Mouse (Mus musculus): Measurements from ENCODE around the gene Svip. TPM values are rescaled to one million over a fixed set of nuclear protein-coding genes. Genes with fewer than 3 reads are reported as not detected.

Svip gene
- polyA plus RNA-seq, 1 experiment from 2014 or later: 2.5 TPM

GRCm38 (mm10) chr7:52006296-52006630, 445 bp upstream of the Svip start:
- Histone ChIP-seq H3K9ac (ENCODE audit: low read length) (no peak overlapping the region), H3K27ac (replicated peaks; ENCODE audit: low read depth, low read length) (no peak overlapping the region), H3K27me3 (ENCODE audit: control insufficient read depth, insufficient read depth, low read length) (peaks cover 8% of the 10 kb centered on the region; the same call in 1 of the 2 replicates), H3K4me1 (ENCODE audit: control insufficient read depth, insufficient read depth, low read length) (no peaks in the 10 kb centered on the region), H3K4me3 (ENCODE audit: low read depth, low read length) (peak overlapping the region; percentile 45), H3K36me3 (ENCODE audit: control insufficient read depth, insufficient read depth, low read length) (no peaks in the 10 kb centered on the region), H3K9me3 (ENCODE audit: control insufficient read depth, low read length) (no peaks in the 10 kb centered on the region), H3K4me2 (ENCODE audit: low read depth, severe bottlenecking) (peak overlapping the region; percentile 52)
- DNase-seq (ENCODE audit: low spot score) (no peak), ATAC-seq (ENCODE audit: insufficient number of reproducible peaks, low FRiP score, low TSS enrichment, low read depth) (no peak)
- WGBS: 4% methylated on average over 9 of the region's 9 CpGs

GRCm38 (mm10) chr7:51991020-51991419, 14.8 kb downstream of the Svip start:
- H3K27ac ChIP-seq (replicated peaks; ENCODE audit: low read depth, low read length): no peak overlapping the region
- ATAC-seq (ENCODE audit: insufficient number of reproducible peaks, low FRiP score, low TSS enrichment, low read depth) (no peak), DNase-seq (ENCODE audit: low spot score) (no peak)
- H3K9me3 ChIP-seq (ENCODE audit: control insufficient read depth, low read length): no peaks in the 10 kb centered on the region
- H3K4me2 ChIP-seq (ENCODE audit: low read depth, severe bottlenecking): no peak overlapping the region
- no peak overlapping the region for H3K4me3 ChIP-seq (ENCODE audit: low read depth, low read length)
- no peaks in the 10 kb centered on the region for H3K4me1 ChIP-seq (ENCODE audit: control insufficient read depth, insufficient read depth, low read length)
- H3K36me3 ChIP-seq (ENCODE audit: control insufficient read depth, insufficient read depth, low read length): no peaks in the 10 kb centered on the region
- no peak overlapping the region for H3K9ac ChIP-seq (ENCODE audit: low read length)
- H3K27me3 ChIP-seq (ENCODE audit: control insufficient read depth, insufficient read depth, low read length): no peaks in the 10 kb centered on the region
- WGBS: 75% methylated on average over 3 of the region's 3 CpGs

- no peak for ATAC-seq (ENCODE audit: insufficient number of reproducible peaks, low FRiP score, low TSS enrichment, low read depth)
- H3K4me3 ChIP-seq (ENCODE audit: low read depth, low read length): no peak overlapping the region
- DNase-seq (ENCODE audit: low spot score): no peak
- WGBS: 64% methylated on average over 6 of the region's 6 CpGs
- no peak overlapping the region for H3K27ac ChIP-seq (replicated peaks; ENCODE audit: low read depth, low read length)
- H3K4me1 ChIP-seq (ENCODE audit: control insufficient read depth, insufficient read depth, low read length): no peaks in the 10 kb centered on the region
- H3K9me3 ChIP-seq (ENCODE audit: control insufficient read depth, low read length): no peaks in the 10 kb centered on the region
- H3K9ac ChIP-seq (ENCODE audit: low read length): no peak overlapping the region
- no peaks in the 10 kb centered on the region for H3K27me3 ChIP-seq (ENCODE audit: control insufficient read depth, insufficient read depth, low read length)
- H3K36me3 ChIP-seq (ENCODE audit: control insufficient read depth, insufficient read depth, low read length): no peaks in the 10 kb centered on the region
- H3K4me2 ChIP-seq (ENCODE audit: low read depth, severe bottlenecking): no peak overlapping the region
Observed at GRCm38 (mm10) chr7:51986909-51987308, 18.9 kb downstream of the Svip start.

- H3K36me3 ChIP-seq (ENCODE audit: control insufficient read depth, insufficient read depth, low read length): no peaks in the 10 kb centered on the region
- H3K4me1 ChIP-seq (ENCODE audit: control insufficient read depth, insufficient read depth, low read length): no peaks in the 10 kb centered on the region
- no peak overlapping the region for H3K4me2 ChIP-seq (ENCODE audit: low read depth, severe bottlenecking)
- no peak overlapping the region for H3K4me3 ChIP-seq (ENCODE audit: low read depth, low read length)
- ATAC-seq (ENCODE audit: insufficient number of reproducible peaks, low FRiP score, low TSS enrichment, low read depth): no peak
- H3K9me3 ChIP-seq (ENCODE audit: control insufficient read depth, low read length): no peaks in the 10 kb centered on the region
- no peak for DNase-seq (ENCODE audit: low spot score)
- no peak overlapping the region for H3K27ac ChIP-seq (replicated peaks; ENCODE audit: low read depth, low read length)
- H3K9ac ChIP-seq (ENCODE audit: low read length): no peak overlapping the region
- 89% methylated on average over 6 of the region's 6 CpGs for WGBS
- H3K27me3 ChIP-seq (ENCODE audit: control insufficient read depth, insufficient read depth, low read length): no peaks in the 10 kb centered on the region
Observed at GRCm38 (mm10) chr7:51985763-51986162, 20.1 kb downstream of the Svip start.

GRCm38 (mm10) chr7:51982303-51982702, 23.5 kb downstream of the Svip start:
- H3K4me2 ChIP-seq (ENCODE audit: low read depth, severe bottlenecking): no peak overlapping the region
- no peaks in the 10 kb centered on the region for H3K4me1 ChIP-seq (ENCODE audit: control insufficient read depth, insufficient read depth, low read length)
- no peak overlapping the region for H3K27ac ChIP-seq (replicated peaks; ENCODE audit: low read depth, low read length)
- H3K9me3 ChIP-seq (ENCODE audit: control insufficient read depth, low read length): no peaks in the 10 kb centered on the region
- no peaks in the 10 kb centered on the region for H3K36me3 ChIP-seq (ENCODE audit: control insufficient read depth, insufficient read depth, low read length)
- ATAC-seq (ENCODE audit: insufficient number of reproducible peaks, low FRiP score, low TSS enrichment, low read depth) (no peak), DNase-seq (ENCODE audit: low spot score) (no peak)
- no peak overlapping the region for H3K4me3 ChIP-seq (ENCODE audit: low read depth, low read length)
- H3K27me3 ChIP-seq (ENCODE audit: control insufficient read depth, insufficient read depth, low read length): no peaks in the 10 kb centered on the region
- H3K9ac ChIP-seq (ENCODE audit: low read length): no peak overlapping the region
- WGBS: 26% methylated on average over 1 of the region's 1 CpGs

GRCm38 (mm10) chr7:51979271-51979670, 26.5 kb downstream of the Svip start:
- ATAC-seq (ENCODE audit: insufficient number of reproducible peaks, low FRiP score, low TSS enrichment, low read depth): no peak
- no peak for DNase-seq (ENCODE audit: low spot score)

GRCm38 (mm10) chr7:51975181-51975580, 30.6 kb downstream of the Svip start:
- Histone ChIP-seq H3K4me2 (ENCODE audit: low read depth, severe bottlenecking) (no peak overlapping the region), H3K36me3 (ENCODE audit: control insufficient read depth, insufficient read depth, low read length) (no peaks in the 10 kb centered on the region), H3K4me1 (ENCODE audit: control insufficient read depth, insufficient read depth, low read length) (no peaks in the 10 kb centered on the region), H3K4me3 (ENCODE audit: low read depth, low read length) (no peak overlapping the region), H3K27ac (replicated peaks; ENCODE audit: low read depth, low read length) (no peak overlapping the region), H3K9ac (ENCODE audit: low read length) (no peak overlapping the region), H3K27me3 (ENCODE audit: control insufficient read depth, insufficient read depth, low read length) (no peaks in the 10 kb centered on the region), H3K9me3 (ENCODE audit: control insufficient read depth, low read length) (no peaks in the 10 kb centered on the region)
- DNase-seq (ENCODE audit: low spot score): no peak
- WGBS: 80% methylated on average over 6 of the region's 6 CpGs
- no peak for ATAC-seq (ENCODE audit: insufficient number of reproducible peaks, low FRiP score, low TSS enrichment, low read depth)

More at GRCm38 (mm10) chr7:51979271-51979670, 26.5 kb downstream of the Svip start:
- H3K27ac ChIP-seq (replicated peaks; ENCODE audit: low read depth, low read length): no peak overlapping the region
- no peak overlapping the region for H3K9ac ChIP-seq (ENCODE audit: low read length)
- H3K4me3 ChIP-seq (ENCODE audit: low read depth, low read length): no peak overlapping the region
- H3K4me2 ChIP-seq (ENCODE audit: low read depth, severe bottlenecking): no peak overlapping the region
- 39% methylated on average over 5 of the region's 5 CpGs for WGBS
- no peaks in the 10 kb centered on the region for H3K9me3 ChIP-seq (ENCODE audit: control insufficient read depth, low read length)
- H3K27me3 ChIP-seq (ENCODE audit: control insufficient read depth, insufficient read depth, low read length): no peaks in the 10 kb centered on the region
- no peaks in the 10 kb centered on the region for H3K36me3 ChIP-seq (ENCODE audit: control insufficient read depth, insufficient read depth, low read length)
- H3K4me1 ChIP-seq (ENCODE audit: control insufficient read depth, insufficient read depth, low read length): no peaks in the 10 kb centered on the region

GRCm38 (mm10) chr7:51973526-51973925, 32.3 kb downstream of the Svip start:
- no peaks in the 10 kb centered on the region for H3K36me3 ChIP-seq (ENCODE audit: control insufficient read depth, insufficient read depth, low read length)
- H3K27me3 ChIP-seq (ENCODE audit: control insufficient read depth, insufficient read depth, low read length): no peaks in the 10 kb centered on the region
- H3K27ac ChIP-seq (replicated peaks; ENCODE audit: low read depth, low read length): no peak overlapping the region
- ATAC-seq (ENCODE audit: insufficient number of reproducible peaks, low FRiP score, low TSS enrichment, low read depth) (no peak), DNase-seq (ENCODE audit: low spot score) (no peak)
- no peaks in the 10 kb centered on the region for H3K9me3 ChIP-seq (ENCODE audit: control insufficient read depth, low read length)
- 80% methylated on average over 2 of the region's 2 CpGs for WGBS
- no peak overlapping the region for H3K9ac ChIP-seq (ENCODE audit: low read length)
- H3K4me2 ChIP-seq (ENCODE audit: low read depth, severe bottlenecking): no peak overlapping the region
- no peak overlapping the region for H3K4me3 ChIP-seq (ENCODE audit: low read depth, low read length)
- 0 out of 2 replicates have a peak, but pooled peaks cover 3% of the 10 kb centered on the region for H3K4me1 ChIP-seq (ENCODE audit: control insufficient read depth, insufficient read depth, low read length)

GRCm38 (mm10) chr7:51973091-51973490, 32.7 kb downstream of the Svip start:
- H3K27me3 ChIP-seq (ENCODE audit: control insufficient read depth, insufficient read depth, low read length): no peaks in the 10 kb centered on the region
- DNase-seq (ENCODE audit: low spot score) (no peak), ATAC-seq (ENCODE audit: insufficient number of reproducible peaks, low FRiP score, low TSS enrichment, low read depth) (no peak)
- no peak overlapping the region for H3K4me2 ChIP-seq (ENCODE audit: low read depth, severe bottlenecking)
- H3K4me1 ChIP-seq (ENCODE audit: control insufficient read depth, insufficient read depth, low read length): 0 out of 2 replicates have a peak, but pooled peaks cover 3% of the 10 kb centered on the region
- no peak overlapping the region for H3K27ac ChIP-seq (replicated peaks; ENCODE audit: low read depth, low read length)
- no peaks in the 10 kb centered on the region for H3K36me3 ChIP-seq (ENCODE audit: control insufficient read depth, insufficient read depth, low read length)
- no peak overlapping the region for H3K4me3 ChIP-seq (ENCODE audit: low read depth, low read length)
- 73% methylated on average over 5 of the region's 5 CpGs for WGBS
- H3K9ac ChIP-seq (ENCODE audit: low read length): no peak overlapping the region
- no peaks in the 10 kb centered on the region for H3K9me3 ChIP-seq (ENCODE audit: control insufficient read depth, low read length)
